Mouse (Mus musculus): ENCODE results near the gene Kdm6b.

DNA sequence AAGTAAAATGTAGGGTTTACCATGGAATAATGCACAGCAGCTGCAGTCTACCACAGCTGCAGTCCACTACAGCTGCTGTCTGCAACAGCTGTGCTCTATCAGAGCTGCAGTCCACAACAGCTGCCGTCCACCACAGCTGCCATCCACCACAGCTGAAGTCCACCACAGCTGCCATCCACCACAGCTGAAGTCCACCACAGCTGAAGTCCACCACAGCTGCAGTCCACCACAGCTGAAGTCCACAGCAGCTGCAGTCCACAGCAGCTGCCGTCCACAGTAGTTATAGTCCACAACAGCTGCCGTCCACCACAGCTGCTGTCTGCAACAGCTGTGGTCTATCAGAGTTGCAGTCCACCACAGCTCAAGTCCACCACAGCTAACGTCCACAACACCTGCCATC lies 46.4 kb upstream of the Kdm6b start:
- TF ChIP-seq CTCF (IDR thresholded peaks at IDR 0.05; ENCODE audit: low read depth, low read length) (no peak), POLR2A (IDR thresholded peaks at IDR 0.05; ENCODE audit: borderline replicate concordance, low read depth, low read length) (no peak)

All from bone marrow macrophage, adult 2 months (primary cell).